9 mouse cellular contexts compared by ENCODE assay signal in the genomic region with DNA sequence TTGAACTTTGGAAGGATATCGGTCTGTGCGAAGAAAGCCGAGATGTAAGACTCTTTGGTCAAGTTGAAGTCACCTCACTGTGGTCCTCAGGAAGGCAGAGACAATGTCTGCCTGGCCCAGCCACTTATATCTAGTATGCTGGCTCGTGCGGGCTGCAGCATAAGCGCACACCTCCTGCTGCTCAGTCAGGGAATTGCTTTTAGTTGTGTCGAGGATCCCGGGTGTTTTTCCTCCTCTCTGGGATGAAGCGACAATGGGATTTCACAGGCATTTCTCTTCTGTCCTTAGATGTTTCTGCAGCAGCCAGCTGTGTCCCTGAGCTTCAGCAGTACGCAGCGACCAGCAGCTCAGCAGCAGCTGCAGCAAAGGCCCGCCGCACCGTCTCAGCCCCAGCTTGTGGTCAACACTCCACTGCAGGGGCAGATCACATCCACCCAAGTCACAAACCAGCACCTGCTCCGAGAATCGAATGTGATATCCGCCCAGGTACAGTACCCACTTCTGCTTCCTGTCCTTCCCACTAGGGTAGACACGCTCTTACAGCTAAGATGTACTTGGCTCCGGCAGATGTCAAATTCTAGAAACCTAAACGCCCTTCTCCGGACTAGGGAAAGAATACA. TPM values are rescaled to one million over a fixed set of nuclear protein-coding genes. Genes with fewer than 3 reads are reported as not detected.
DNase-seq lines count a peak whose midpoint lies in the region; ATAC-seq and TF ChIP-seq lines count a peak whose summit lies in the region.
"Had no signal": no experiment of that assay in that cellular context is flagged by ENCODE, and none has a peak within 500 bp of the region (broad histone marks: within the 10 kb centered on the region; RNA-seq: fewer than 3 reads in every experiment).

No protein-coding gene starts in this region.

- H3K27ac ChIP-seq in heart, postnatal 0 days (ENCODE audit: low read depth): no peak overlapping the region
- no peak overlapping the region for H3K27ac ChIP-seq in midbrain, embryonic 11.5 days (ENCODE audit: low read depth, low read length)
- no peak overlapping the region for H3K27ac ChIP-seq in midbrain, embryonic 13.5 days
- H3K27ac ChIP-seq: embryonic facial prominence, embryonic 13.5 days had no signal

- peak; percentile 54 for TF ChIP-seq CTCF in heart, postnatal 0 days (IDR thresholded peaks at IDR 0.05; ENCODE audit: low read depth)

- no peaks in the 10 kb centered on the region for H3K27me3 ChIP-seq in heart, postnatal 0 days (ENCODE audit: control insufficient read depth, insufficient read depth, low read length)
- no peaks in the 10 kb centered on the region for H3K27me3 ChIP-seq in midbrain, embryonic 11.5 days (ENCODE audit: control insufficient read depth, insufficient read depth, low read length)
- no peaks in the 10 kb centered on the region for H3K27me3 ChIP-seq in midbrain, embryonic 13.5 days

- WGBS in heart, postnatal 0 days: 53% methylated on average over 21 of the region's 21 CpGs
- 59% methylated on average over 21 of the region's 21 CpGs for WGBS in midbrain, embryonic 11.5 days
- 59% methylated on average over 21 of the region's 21 CpGs for WGBS in midbrain, embryonic 13.5 days

- H3K4me3 ChIP-seq in heart, postnatal 0 days (ENCODE audit: low read depth, low read length): no peak overlapping the region
- H3K4me3 ChIP-seq in midbrain, embryonic 11.5 days (ENCODE audit: low read depth, low read length): no peak overlapping the region
- no peak overlapping the region for H3K4me3 ChIP-seq in midbrain, embryonic 13.5 days (replicated peaks)
- H3K4me3 ChIP-seq: embryonic facial prominence, embryonic 13.5 days had no signal

- no peaks in the 10 kb centered on the region for H3K9me3 ChIP-seq in heart, postnatal 0 days (replicated peaks; ENCODE audit: control insufficient read depth, low read length)
- no peaks in the 10 kb centered on the region for H3K9me3 ChIP-seq in midbrain, embryonic 11.5 days (ENCODE audit: control insufficient read depth, low read length)
- H3K9me3 ChIP-seq in midbrain, embryonic 13.5 days: no peaks in the 10 kb centered on the region
- H3K9me3 ChIP-seq: embryonic facial prominence, embryonic 13.5 days had no signal

- H3K9ac ChIP-seq in heart, postnatal 0 days (replicated peaks; ENCODE audit: low read depth, low read length): no peak overlapping the region
- no peak overlapping the region for H3K9ac ChIP-seq in midbrain, embryonic 11.5 days (ENCODE audit: low read length)
- no peak overlapping the region for H3K9ac ChIP-seq in midbrain, embryonic 13.5 days (replicated peaks)
- H3K9ac ChIP-seq: embryonic facial prominence, embryonic 13.5 days had no signal

- peak; percentile 22 for DNase-seq in heart, postnatal 0 days (ENCODE audit: low spot score)
- DNase-seq in heart, adult 8-10 months (ENCODE audit: low spot score): no peak
- peak; percentile 83 for DNase-seq in midbrain, embryonic 11.5 days (ENCODE audit: low spot score, missing footprints)
- DNase-seq in embryo, embryonic 11 days: peak; percentile 45
- DNase-seq in thymus, postnatal 10 days (ENCODE audit: low spot score in 2 of 2): peak; percentile 42 to 45
- no peak for DNase-seq in ovary, postnatal 14 days (ENCODE audit: low spot score)
- no peak for DNase-seq in layer of hippocampus, postnatal 36 days

- H3K36me3 ChIP-seq in heart, postnatal 0 days (replicated peaks; ENCODE audit: control insufficient read depth, insufficient read depth, low read length): peaks cover 30% of the 10 kb centered on the region
- no peaks in the 10 kb centered on the region for H3K36me3 ChIP-seq in midbrain, embryonic 11.5 days (ENCODE audit: control insufficient read depth, insufficient read depth, low read length)
- H3K36me3 ChIP-seq in midbrain, embryonic 13.5 days: no peaks in the 10 kb centered on the region
- H3K36me3 ChIP-seq: embryonic facial prominence, embryonic 13.5 days had no signal

- no peak for TF ChIP-seq EP300 in heart, postnatal 0 days (IDR thresholded peaks at IDR 0.05; ENCODE audit: low read depth)

- no peaks in the 10 kb centered on the region for H3K4me1 ChIP-seq in heart, postnatal 0 days (ENCODE audit: control insufficient read depth, insufficient read depth)
- no peaks in the 10 kb centered on the region for H3K4me1 ChIP-seq in midbrain, embryonic 11.5 days (ENCODE audit: control insufficient read depth, insufficient read depth, low read length)
- no peaks in the 10 kb centered on the region for H3K4me1 ChIP-seq in midbrain, embryonic 13.5 days (replicated peaks)

- ATAC-seq in heart, postnatal 0 days (ENCODE audit: insufficient read depth, low read depth): no peak
- ATAC-seq in midbrain, embryonic 11.5 days (ENCODE audit: low FRiP score): no peak
- no peak for ATAC-seq in midbrain, embryonic 13.5 days

- H3K4me2 ChIP-seq in heart, postnatal 0 days (ENCODE audit: low read depth, low read length): no peak overlapping the region
- no peak overlapping the region for H3K4me2 ChIP-seq in midbrain, embryonic 11.5 days
- H3K4me2 ChIP-seq in midbrain, embryonic 13.5 days (replicated peaks): no peak overlapping the region
- H3K4me2 ChIP-seq: embryonic facial prominence, embryonic 13.5 days had no signal

RNA-seq across cellular contexts. Expression of a gene that starts 22.6 kb away (rescaled TPM):
- 189 and 198 TPM in 2 replicates for total RNA-seq in heart, postnatal 0 days (2014; rRNA removed; ENCODE audit: low replicate concordance)
- polyA plus RNA-seq in heart, postnatal 0 days (2015; fragmentation: Nextera tagmentation; extraction: Ambion mirVana): 325 and 330 TPM in 2 replicates
- total RNA-seq in heart, adult 8-10 months (2022): 100 to 1,000 TPM; 470 to 601 (median 547) TPM
- polyA plus RNA-seq in midbrain, embryonic 11.5 days (2014; fragmentation: Nextera tagmentation; extraction: Ambion mirVana): 430 and 474 TPM in 2 replicates
- 374 and 398 TPM in 2 replicates for polyA plus RNA-seq in midbrain, embryonic 13.5 days (2015; fragmentation: Nextera tagmentation; extraction: Ambion mirVana)
- total RNA-seq in layer of hippocampus, postnatal 36 days (2021): 100 to 1,000 TPM; 429 to 541 TPM

Comparison
In these comparisons a context has a peak if more than half of its experiments do, and no peak if none do; other contexts are left out.
1. DNase-seq: peak in heart, postnatal 0 days (single experiment), midbrain, embryonic 11.5 days (single experiment), embryo, embryonic 11 days (single experiment) and thymus, postnatal 10 days (2 of 2); none in heart, adult 8-10 months (single experiment), ovary, postnatal 14 days (single experiment) and layer of hippocampus, postnatal 36 days (0 of 2).